Mouse (Mus musculus): ENCODE data around the gene Chrdl2.

GRCm38 (mm10) chr7:99962536-99963236 is 43.3 kb upstream of the Chrdl2 start:
- no peak for TF ChIP-seq CHD2 (IDR thresholded peaks at IDR 0.05; ENCODE audit: low read depth, low read length)
- TF ChIP-seq MAFK (IDR thresholded peaks at IDR 0.05; ENCODE audit: insufficient read depth, low read depth, low read length): no peak
- no peak for TF ChIP-seq ZC3H11A (IDR thresholded peaks at IDR 0.05; ENCODE audit: borderline replicate concordance, low read depth, low read length)

All from ES-E14 (cell line).